Mouse (Mus musculus) stomach, embryonic 16.5 days (tissue): ENCODE results near the gene Cit. TPM values are rescaled to one million over a fixed set of nuclear protein-coding genes. Genes with fewer than 3 reads are reported as not detected.

ENCODE experiments used
- ATAC-seq: fragments of 200-750 bp; cut with Nextera tagmentation; 2 replicates; pipeline ENCODE4 v1.8.0; 2017; ENCODE audit warnings: moderate number of reproducible peaks, moderate TSS enrichment; ENCODE audit not compliant: insufficient read depth, low FRiP score
- H3K27ac ChIP-seq: fragments of 300-500 bp; sonication (generic); 2 replicates; pipeline ENCODE4 v1.5.1; 2014; ENCODE audit warnings: low read length
- H3K27me3 ChIP-seq: fragments of 300-500 bp; sonication (generic); 2 replicates; pipeline ENCODE4 v1.6.1; 2014; ENCODE audit warnings: low read length, control low read depth, mixed read lengths; ENCODE audit not compliant: control insufficient read depth, insufficient read depth
- H3K36me3 ChIP-seq: fragments of 300-500 bp; sonication (generic); 2 replicates; pipeline ENCODE4 v1.6.1; 2014; ENCODE audit warnings: low read length; ENCODE audit not compliant: control insufficient read depth, insufficient read depth
- H3K4me1 ChIP-seq: fragments of 300-500 bp; sonication (generic); 2 replicates; pipeline ENCODE4 v1.6.1; 2014; ENCODE audit warnings: low read length, control low read depth, mixed read lengths; ENCODE audit not compliant: control insufficient read depth, insufficient read depth
- H3K4me2 ChIP-seq: fragments of 300-500 bp; sonication (generic); 2 replicates; pipeline ENCODE4 v1.6.1; 2014; ENCODE audit warnings: low read depth, low read length, mixed read lengths
- H3K4me3 ChIP-seq: fragments of 300-500 bp; sonication (generic); replicated peaks from 2 replicates; pipeline ENCODE4 v1.5.1; 2014; ENCODE audit warnings: mild to moderate bottlenecking, low read length
- H3K9ac ChIP-seq: fragments of 300-500 bp; sonication (generic); 2 replicates; pipeline ENCODE4 v1.6.1; 2014; ENCODE audit warnings: low read length
- H3K9me3 ChIP-seq: fragments of 300-500 bp; sonication (generic); replicated peaks from 2 replicates; pipeline ENCODE4 v1.6.1; 2016; ENCODE audit warnings: low read length, control low read depth; ENCODE audit not compliant: control insufficient read depth
- WGBS: fragments of 180-500 bp; shearing (Covaris S2); extraction: QIAGEN DNeasy Blood & Tissue Kit; methylation state at CpG from one replicate; pipeline ENCODE4 v1.1.7; 2014; 5-methylcytosine and 5-hydroxymethylcytosine counted together
- polyA plus RNA-seq: library from polyadenylated mRNA; unstranded; fragments of >200 nt; fragmentation: Nextera tagmentation; extraction: Ambion mirVana; gene quantifications from 2 replicates; pipeline ENCODE4 v1.2.1, GENCODE M21; 2015

Gene Cit
- polyA plus RNA-seq, 1 experiment from 2014 or later, result 27.9 TPM

- H3K4me2 ChIP-seq, result no peak overlapping the region
- H3K4me3 ChIP-seq, result no peak overlapping the region
- no peak for ATAC-seq
- no peaks in the 10 kb centered on the region for H3K4me1 ChIP-seq
- peaks cover 6% of the 10 kb centered on the region for H3K36me3 ChIP-seq
- H3K27me3 ChIP-seq, result no peaks in the 10 kb centered on the region
- no peaks in the 10 kb centered on the region for H3K9me3 ChIP-seq
- no peak overlapping the region for H3K9ac ChIP-seq
- WGBS, result 88% methylated on average over 3 of the region's 3 CpGs
- H3K27ac ChIP-seq, result no peak overlapping the region
Observed at GRCm38 (mm10) chr5:115942389-115942788, 97.3 kb downstream of the Cit start.

- no peaks in the 10 kb centered on the region for H3K9me3 ChIP-seq
- H3K4me1 ChIP-seq, result no peaks in the 10 kb centered on the region
- H3K36me3 ChIP-seq, result peaks cover 10% of the 10 kb centered on the region
- H3K27me3 ChIP-seq, result no peaks in the 10 kb centered on the region
- H3K9ac ChIP-seq, result no peak overlapping the region
- no peak for ATAC-seq
- H3K27ac ChIP-seq, result no peak overlapping the region
- no peak overlapping the region for H3K4me3 ChIP-seq
- H3K4me2 ChIP-seq, result no peak overlapping the region
- 62% methylated on average over 11 of the region's 11 CpGs for WGBS
Observed at GRCm38 (mm10) chr5:115944791-115945490, 99.9 kb downstream of the Cit start.

- 0 out of 2 replicates have a peak, but pooled peaks have one; percentile 10 for ATAC-seq
- H3K36me3 ChIP-seq, result peaks cover 28% of the 10 kb centered on the region
- no peak overlapping the region for H3K9ac ChIP-seq
- H3K4me3 ChIP-seq, result no peak overlapping the region
- no peaks in the 10 kb centered on the region for H3K27me3 ChIP-seq
- no peaks in the 10 kb centered on the region for H3K9me3 ChIP-seq
- 84% methylated on average over 15 of the region's 15 CpGs for WGBS
- H3K4me1 ChIP-seq, result no peaks in the 10 kb centered on the region
- no peak overlapping the region for H3K4me2 ChIP-seq
- no peak overlapping the region for H3K27ac ChIP-seq
Observed at GRCm38 (mm10) chr5:115947622-115948353, 102.7 kb downstream of the Cit start.

- H3K27ac ChIP-seq, result no peak overlapping the region
- no peak overlapping the region for H3K9ac ChIP-seq
- no peak overlapping the region for H3K4me3 ChIP-seq
- ATAC-seq, result no peak
- H3K4me2 ChIP-seq, result no peak overlapping the region
- H3K9me3 ChIP-seq, result 0 out of 2 replicates have a peak, but pooled peaks cover 4% of the 10 kb centered on the region
- no peaks in the 10 kb centered on the region for H3K4me1 ChIP-seq
- H3K36me3 ChIP-seq, result peaks cover 34% of the 10 kb centered on the region
- WGBS, result 86% methylated on average over 7 of the region's 7 CpGs
- no peaks in the 10 kb centered on the region for H3K27me3 ChIP-seq
Observed at GRCm38 (mm10) chr5:115950936-115951335, 105.9 kb downstream of the Cit start.

DNA sequence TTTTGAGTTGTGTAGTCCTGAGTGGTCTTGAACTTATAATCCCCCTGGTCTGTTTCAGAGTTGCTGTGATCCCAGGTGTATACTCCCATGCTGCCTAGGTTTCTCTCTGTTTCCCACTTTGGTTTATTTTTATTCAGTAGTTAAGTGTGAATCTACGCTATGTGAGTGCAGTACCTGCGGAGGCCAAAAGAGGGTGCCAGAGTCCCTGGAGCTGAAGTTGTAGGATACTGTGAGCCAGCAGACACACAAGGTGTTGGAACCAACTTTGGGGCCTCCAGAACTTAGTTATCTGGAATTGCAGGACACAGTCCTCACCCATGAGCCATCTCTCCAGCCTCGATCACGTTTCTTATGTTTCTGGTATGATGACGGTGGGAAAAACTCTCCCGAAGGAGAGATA lies 108.1 kb downstream of the Cit start:
- H3K9me3 ChIP-seq, result 0 out of 2 replicates have a peak, but pooled peaks cover 4% of the 10 kb centered on the region
- peaks cover 34% of the 10 kb centered on the region for H3K36me3 ChIP-seq
- H3K27me3 ChIP-seq, result no peaks in the 10 kb centered on the region
- H3K27ac ChIP-seq, result no peak overlapping the region
- H3K4me1 ChIP-seq, result no peaks in the 10 kb centered on the region
- ATAC-seq, result no peak
- no peak overlapping the region for H3K4me2 ChIP-seq
- 96% methylated on average over 6 of the region's 6 CpGs for WGBS
- H3K9ac ChIP-seq, result no peak overlapping the region
- H3K4me3 ChIP-seq, result no peak overlapping the region

DNA sequence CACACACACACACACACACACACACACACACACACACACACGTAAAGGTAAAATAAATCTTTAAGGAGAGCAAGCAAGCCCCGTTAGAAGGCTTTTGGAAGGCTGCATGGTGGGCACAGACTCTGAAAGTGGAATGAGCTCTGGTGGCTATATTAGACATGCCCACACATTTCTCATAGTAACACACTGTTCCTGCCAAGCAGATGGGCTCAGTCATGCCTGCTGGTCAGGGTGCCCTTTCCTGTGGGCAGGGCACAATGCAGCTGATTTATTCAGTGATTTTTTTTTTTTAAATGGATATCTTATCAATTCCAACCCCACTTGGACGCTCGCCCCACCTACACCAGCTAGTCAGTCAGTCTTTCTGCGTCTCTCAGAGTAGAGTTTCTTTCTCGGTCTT lies 109.0 kb downstream of the Cit start:
- Histone ChIP-seq H3K9ac (no peak overlapping the region), H3K4me2 (no peak overlapping the region), H3K36me3 (peaks cover 30% of the 10 kb centered on the region), H3K27me3 (no peaks in the 10 kb centered on the region), H3K27ac (no peak overlapping the region), H3K9me3 (0 out of 2 replicates have a peak, but pooled peaks cover 4% of the 10 kb centered on the region), H3K4me3 (no peak overlapping the region), H3K4me1 (no peaks in the 10 kb centered on the region)
- WGBS, result 91% methylated on average over 6 of the region's 6 CpGs
- no peak for ATAC-seq

- H3K4me1 ChIP-seq, result no peaks in the 10 kb centered on the region
- H3K27ac ChIP-seq, result no peak overlapping the region
- no peak overlapping the region for H3K4me3 ChIP-seq
- peaks cover 30% of the 10 kb centered on the region for H3K36me3 ChIP-seq
- H3K9me3 ChIP-seq, result 0 out of 2 replicates have a peak, but pooled peaks cover 4% of the 10 kb centered on the region
- no peak overlapping the region for H3K4me2 ChIP-seq
- no peak for ATAC-seq
- 88% methylated on average over 14 of the region's 14 CpGs for WGBS
- no peaks in the 10 kb centered on the region for H3K27me3 ChIP-seq
- no peak overlapping the region for H3K9ac ChIP-seq
Observed at GRCm38 (mm10) chr5:115954549-115954948, 109.5 kb downstream of the Cit start.

DNA sequence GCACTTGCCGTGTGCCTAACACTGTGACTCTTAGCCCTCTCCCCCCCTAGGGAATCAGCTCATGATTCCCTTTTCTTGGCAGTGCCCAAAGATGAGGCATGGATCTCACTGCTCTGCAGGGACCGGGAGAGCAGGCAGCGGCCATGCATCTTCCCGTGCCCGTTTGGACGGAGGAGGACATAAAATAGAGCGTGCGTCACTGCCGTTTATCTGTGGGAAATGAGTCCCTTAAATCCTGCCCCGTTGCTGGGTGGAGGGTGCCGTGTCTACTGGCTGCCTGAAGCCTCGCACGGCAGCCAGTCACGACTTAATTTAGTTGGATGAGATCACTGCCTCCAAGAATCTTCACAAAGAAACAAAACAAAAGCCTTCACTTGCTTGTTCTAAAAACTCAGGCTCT lies 110.1 kb downstream of the Cit start:
- ATAC-seq, result no peak
- H3K4me1 ChIP-seq, result no peaks in the 10 kb centered on the region
- H3K27me3 ChIP-seq, result no peaks in the 10 kb centered on the region
- H3K4me3 ChIP-seq, result no peak overlapping the region
- H3K9me3 ChIP-seq, result 0 out of 2 replicates have a peak, but pooled peaks cover 4% of the 10 kb centered on the region
- H3K9ac ChIP-seq, result no peak overlapping the region
- peaks cover 30% of the 10 kb centered on the region for H3K36me3 ChIP-seq
- 98% methylated on average over 14 of the region's 14 CpGs for WGBS
- no peak overlapping the region for H3K4me2 ChIP-seq
- no peak overlapping the region for H3K27ac ChIP-seq

- H3K4me3 ChIP-seq, result no peak overlapping the region
- no peak overlapping the region for H3K27ac ChIP-seq
- H3K36me3 ChIP-seq, result peaks cover 23% of the 10 kb centered on the region
- no peak for ATAC-seq
- 96% methylated on average over 14 of the region's 14 CpGs for WGBS
- H3K9ac ChIP-seq, result no peak overlapping the region
- no peaks in the 10 kb centered on the region for H3K27me3 ChIP-seq
- no peaks in the 10 kb centered on the region for H3K4me1 ChIP-seq
- 0 out of 2 replicates have a peak, but pooled peaks cover 4% of the 10 kb centered on the region for H3K9me3 ChIP-seq
- no peak overlapping the region for H3K4me2 ChIP-seq
Observed at GRCm38 (mm10) chr5:115956048-115956447, 111.0 kb downstream of the Cit start.
